Mouse (Mus musculus): ENCODE measurements around the gene 2310022A10Rik. TPM values are rescaled to one million over a fixed set of nuclear protein-coding genes. Genes with fewer than 3 reads are reported as not detected.
A peak's percentile ranks its signal among the peaks of the same experiment; 100 is the strongest.
"Not testable (repeated sequence)": the region's sequence is repeated elsewhere in the genome, so short reads cannot be mapped to it uniquely, and the experiment has no call there.

2310022A10Rik gene
- polyA plus RNA-seq, 1 experiment, result 5.8 TPM

GRCm38 (mm10) chr7:27608130-27608529 lies 55.1 kb downstream of the 2310022A10Rik start:
- Histone ChIP-seq H3K4me3 (ENCODE audit: insufficient read depth, low read depth, low read length) (peak overlapping the region; percentile 36), H3K27ac (replicated peaks; ENCODE audit: low read depth, low read length) (peak overlapping the region; percentile 81)

GRCm38 (mm10) chr7:27609285-27609684 lies 56.3 kb downstream of the 2310022A10Rik start:
- Histone ChIP-seq H3K4me3 (ENCODE audit: insufficient read depth, low read depth, low read length) (0 out of 2 replicates have a peak overlapping the region, but pooled peaks have one; percentile 1), H3K4me1 (ENCODE audit: control insufficient read depth, insufficient read depth, insufficient read length, low read length) (peaks cover 13% of the 10 kb centered on the region), H3K27ac (replicated peaks; ENCODE audit: low read depth, low read length) (peak overlapping the region; percentile 81)

More at GRCm38 (mm10) chr7:27608130-27608529, 55.1 kb downstream of the 2310022A10Rik start:
- peaks cover 16% of the 10 kb centered on the region for H3K4me1 ChIP-seq (ENCODE audit: control insufficient read depth, insufficient read depth, insufficient read length, low read length)

- H3K27ac ChIP-seq (replicated peaks; ENCODE audit: low read depth, low read length), result peak overlapping the region; percentile 81
- 0 out of 2 replicates have a peak overlapping the region, but pooled peaks have one; percentile 1 for H3K4me3 ChIP-seq (ENCODE audit: insufficient read depth, low read depth, low read length)
- peaks cover 15% of the 10 kb centered on the region for H3K4me1 ChIP-seq (ENCODE audit: control insufficient read depth, insufficient read depth, insufficient read length, low read length)
These were observed 56.7 kb downstream of the 2310022A10Rik start for GRCm38 (mm10) chr7:27609688-27610087.

- peak overlapping the region; percentile 81 for H3K27ac ChIP-seq (replicated peaks; ENCODE audit: low read depth, low read length)
- peaks cover 13% of the 10 kb centered on the region for H3K4me1 ChIP-seq (ENCODE audit: control insufficient read depth, insufficient read depth, insufficient read length, low read length)
- H3K4me3 ChIP-seq (ENCODE audit: insufficient read depth, low read depth, low read length), result no peak overlapping the region
These were observed 57.3 kb downstream of the 2310022A10Rik start for GRCm38 (mm10) chr7:27610370-27610769.

GRCm38 (mm10) chr7:27610871-27611270 lies 57.8 kb downstream of the 2310022A10Rik start:
- peaks cover 12% of the 10 kb centered on the region for H3K4me1 ChIP-seq (ENCODE audit: control insufficient read depth, insufficient read depth, insufficient read length, low read length)
- peak overlapping the region; percentile 19; the same call in 1 of the 2 replicates for H3K4me3 ChIP-seq (ENCODE audit: insufficient read depth, low read depth, low read length)
- peak overlapping the region; percentile 81 for H3K27ac ChIP-seq (replicated peaks; ENCODE audit: low read depth, low read length)

GRCm38 (mm10) chr7:27612940-27613339 lies 59.9 kb downstream of the 2310022A10Rik start:
- no peak overlapping the region for H3K4me3 ChIP-seq (ENCODE audit: insufficient read depth, low read depth, low read length)
- no peak overlapping the region for H3K27ac ChIP-seq (replicated peaks; ENCODE audit: low read depth, low read length)
- peaks cover 12% of the 10 kb centered on the region for H3K4me1 ChIP-seq (ENCODE audit: control insufficient read depth, insufficient read depth, insufficient read length, low read length)

GRCm38 (mm10) chr7:27613751-27614499 lies 60.9 kb downstream of the 2310022A10Rik start:
- Histone ChIP-seq H3K27ac (replicated peaks; ENCODE audit: low read depth, low read length) (no peak overlapping the region), H3K4me3 (ENCODE audit: insufficient read depth, low read depth, low read length) (no peak overlapping the region), H3K4me1 (ENCODE audit: control insufficient read depth, insufficient read depth, insufficient read length, low read length) (peaks cover 9% of the 10 kb centered on the region)

GRCm38 (mm10) chr7:27621028-27621427 lies 68.0 kb downstream of the 2310022A10Rik start:
- H3K27ac ChIP-seq (replicated peaks; ENCODE audit: low read depth, low read length), result peak overlapping the region; percentile 63
- H3K4me3 ChIP-seq (ENCODE audit: insufficient read depth, low read depth, low read length), result no peak overlapping the region
- H3K4me1 ChIP-seq (ENCODE audit: control insufficient read depth, insufficient read depth, insufficient read length, low read length), result peaks cover 5% of the 10 kb centered on the region; the same call in 1 of the 2 replicates

- Histone ChIP-seq H3K4me3 (ENCODE audit: insufficient read depth, low read depth, low read length) (no peak overlapping the region), H3K4me1 (ENCODE audit: control insufficient read depth, insufficient read depth, insufficient read length, low read length) (peaks cover 5% of the 10 kb centered on the region; the same call in 1 of the 2 replicates), H3K27ac (replicated peaks; ENCODE audit: low read depth, low read length) (peak overlapping the region; percentile 12; the same call in 1 of the 2 replicates)
These were observed 69.2 kb downstream of the 2310022A10Rik start for GRCm38 (mm10) chr7:27622234-27622633.

GRCm38 (mm10) chr7:27624967-27625366 lies 71.9 kb downstream of the 2310022A10Rik start:
- Histone ChIP-seq H3K4me3 (ENCODE audit: insufficient read depth, low read depth, low read length) (no peak overlapping the region), H3K4me1 (ENCODE audit: control insufficient read depth, insufficient read depth, insufficient read length, low read length) (peaks cover 10% of the 10 kb centered on the region; the same call in 1 of the 2 replicates), H3K27ac (replicated peaks; ENCODE audit: low read depth, low read length) (peak overlapping the region; percentile 99)

- Histone ChIP-seq H3K4me1 (ENCODE audit: control insufficient read depth, insufficient read depth, insufficient read length, low read length) (peaks cover 7% of the 10 kb centered on the region; the same call in 1 of the 2 replicates), H3K27ac (replicated peaks; ENCODE audit: low read depth, low read length) (peak overlapping the region; percentile 15), H3K4me3 (ENCODE audit: insufficient read depth, low read depth, low read length) (no peak overlapping the region)
These were observed 74.7 kb downstream of the 2310022A10Rik start for GRCm38 (mm10) chr7:27627707-27628106.

GRCm38 (mm10) chr7:27628190-27628589 lies 75.2 kb downstream of the 2310022A10Rik start:
- Histone ChIP-seq H3K4me3 (ENCODE audit: insufficient read depth, low read depth, low read length) (no peak overlapping the region), H3K27ac (replicated peaks; ENCODE audit: low read depth, low read length) (peak overlapping the region; percentile 15), H3K4me1 (ENCODE audit: control insufficient read depth, insufficient read depth, insufficient read length, low read length) (peaks cover 7% of the 10 kb centered on the region; the same call in 1 of the 2 replicates)

- not testable (repeated sequence) for H3K4me3 ChIP-seq (ENCODE audit: insufficient read depth, low read depth, low read length); H3K27ac ChIP-seq (replicated peaks; ENCODE audit: low read depth, low read length); H3K4me1 ChIP-seq (ENCODE audit: control insufficient read depth, insufficient read depth, insufficient read length, low read length)
These were observed 75.8 kb downstream of the 2310022A10Rik start for GRCm38 (mm10) chr7:27628816-27629215.

GRCm38 (mm10) chr7:27631439-27631838 lies 78.4 kb downstream of the 2310022A10Rik start:
- Histone ChIP-seq H3K27ac (replicated peaks; ENCODE audit: low read depth, low read length) (no peak overlapping the region), H3K4me1 (ENCODE audit: control insufficient read depth, insufficient read depth, insufficient read length, low read length) (peaks cover 5% of the 10 kb centered on the region; the same call in 1 of the 2 replicates), H3K4me3 (ENCODE audit: insufficient read depth, low read depth, low read length) (no peak overlapping the region)
